Mouse (Mus musculus) forebrain, embryonic 10.5 days (tissue): ENCODE measurements around the gene Nr4a1. TPM values are rescaled to one million over a fixed set of nuclear protein-coding genes. Genes with fewer than 3 reads are reported as not detected.
A peak's percentile ranks its signal among the peaks of the same experiment; 100 is the strongest.

Experiments
- DNase-seq: peaks from one replicate; pipeline ENCODE4 v3.0.0-alpha.2; 2017; ENCODE audit warnings: low spot score; ENCODE audit errors: extremely low spot score
- H3K27ac ChIP-seq: fragments of 300-500 bp; sonication (generic); 2 replicates; pipeline ENCODE4 v1.5.1; 2016; ENCODE audit warnings: mild to moderate bottlenecking
- H3K27me3 ChIP-seq: fragments of 300-500 bp; sonication (generic); 2 replicates; pipeline ENCODE4 v1.6.1; 2016; ENCODE audit warnings: mild to moderate bottlenecking; ENCODE audit not compliant: poor library complexity, severe bottlenecking
- H3K36me3 ChIP-seq: fragments of 300-500 bp; sonication (generic); replicated peaks from 2 replicates; pipeline ENCODE4 v1.6.1; 2016; ENCODE audit warnings: mild to moderate bottlenecking, moderate library complexity
- H3K4me1 ChIP-seq: fragments of 300-500 bp; sonication (generic); 2 replicates; pipeline ENCODE4 v1.6.1; 2016
- H3K4me3 ChIP-seq: fragments of 300-500 bp; sonication (generic); 2 replicates; pipeline ENCODE4 v1.5.1; 2016; ENCODE audit warnings: mild to moderate bottlenecking, moderate library complexity
- H3K9me3 ChIP-seq: fragments of 300-500 bp; sonication (generic); 2 replicates; pipeline ENCODE4 v1.6.1; 2016; ENCODE audit warnings: mild to moderate bottlenecking, moderate library complexity
- WGBS: fragments of 180-500 bp; shearing (Covaris S2); methylation state at CpG from one replicate; pipeline ENCODE4 v1.1.7; 2016; 5-methylcytosine and 5-hydroxymethylcytosine counted together
- polyA plus RNA-seq: library from polyadenylated mRNA; unstranded; fragments of >200 nt; fragmentation: Nextera tagmentation; extraction: Ambion mirVana; gene quantifications from 2 replicates; pipeline ENCODE4 v1.2.1, GENCODE M21; 2016

The Nr4a1 gene
- polyA plus RNA-seq, 1 experiment from 2014 or later = 5.2 TPM

- Histone ChIP-seq H3K27me3 (no peaks in the 10 kb centered on the region), H3K9me3 (no peaks in the 10 kb centered on the region), H3K4me1 (peaks cover 33% of the 10 kb centered on the region), H3K4me3 (peak within 1 kb of the TSS; percentile 83), H3K27ac (peak within 1 kb of the TSS; percentile 95), H3K36me3 (peaks cover 30% of the 10 kb centered on the region)
- peak; percentile 93 for DNase-seq
- under 1% methylated on average over 61 of the region's 61 CpGs for WGBS
These were observed 30.1 kb downstream of the Nr4a1 start, which contains the start of gene Atg101 for GRCm38 (mm10) chr15:101283911-101284750. TSS of gene Atg101 (plus strand) at chr15:101284272.

- Histone ChIP-seq H3K27me3 (no peaks in the 10 kb centered on the region), H3K36me3 (peaks cover 51% of the 10 kb centered on the region), H3K4me3 (no peak overlapping the region), H3K27ac (no peak overlapping the region), H3K4me1 (peaks cover 26% of the 10 kb centered on the region), H3K9me3 (no peaks in the 10 kb centered on the region)
- WGBS = 69% methylated on average over 9 of the region's 9 CpGs
- DNase-seq = no peak
These were observed 32.2 kb downstream of the Nr4a1 start for GRCm38 (mm10) chr15:101286129-101286770.

GRCm38 (mm10) chr15:101287361-101287760 lies 33.3 kb downstream of the Nr4a1 start:
- peaks cover 60% of the 10 kb centered on the region for H3K36me3 ChIP-seq
- WGBS = 95% methylated on average over 6 of the region's 6 CpGs

GRCm38 (mm10) chr15:101290354-101290753 lies 36.3 kb downstream of the Nr4a1 start:
- H3K27me3 ChIP-seq = no peaks in the 10 kb centered on the region
- 96% methylated on average over 15 of the region's 15 CpGs for WGBS
- no peaks in the 10 kb centered on the region for H3K9me3 ChIP-seq
- no peak overlapping the region for H3K27ac ChIP-seq
- no peak for DNase-seq
- H3K4me3 ChIP-seq = no peak overlapping the region
- H3K4me1 ChIP-seq = peaks cover 13% of the 10 kb centered on the region
- H3K36me3 ChIP-seq = peaks cover 60% of the 10 kb centered on the region

More at GRCm38 (mm10) chr15:101287361-101287760, 33.3 kb downstream of the Nr4a1 start:
- Histone ChIP-seq H3K9me3 (no peaks in the 10 kb centered on the region), H3K27me3 (no peaks in the 10 kb centered on the region), H3K4me3 (no peak overlapping the region), H3K27ac (no peak overlapping the region), H3K4me1 (peaks cover 26% of the 10 kb centered on the region)
- DNase-seq = no peak

- no peaks in the 10 kb centered on the region for H3K27me3 ChIP-seq
- H3K4me1 ChIP-seq = peaks cover 6% of the 10 kb centered on the region; the same call in 1 of the 2 replicates
- no peak overlapping the region for H3K4me3 ChIP-seq
- WGBS = 88% methylated on average over 3 of the region's 3 CpGs
- H3K9me3 ChIP-seq = no peaks in the 10 kb centered on the region
- DNase-seq = no peak
- H3K27ac ChIP-seq = no peak overlapping the region
- peaks cover 52% of the 10 kb centered on the region for H3K36me3 ChIP-seq
These were observed 37.9 kb downstream of the Nr4a1 start for GRCm38 (mm10) chr15:101292012-101292411.

- no peak for DNase-seq
- Histone ChIP-seq H3K27ac (peak within 1 kb of the TSS; percentile 12; the same call in 1 of the 2 replicates), H3K4me3 (no peak within 1 kb of the TSS), H3K27me3 (no peaks in the 10 kb centered on the region), H3K4me1 (peaks cover 9% of the 10 kb centered on the region), H3K9me3 (no peaks in the 10 kb centered on the region), H3K36me3 (peaks cover 40% of the 10 kb centered on the region)
- WGBS = 62% methylated on average over 18 of the region's 18 CpGs
These were observed 39.1 kb downstream of the Nr4a1 start, which contains the start of gene 6030408B16Rik for GRCm38 (mm10) chr15:101293025-101293621. TSS of gene 6030408B16Rik (plus strand) at chr15:101293212.

- no peaks in the 10 kb centered on the region for H3K9me3 ChIP-seq
- 71% methylated on average over 16 of the region's 16 CpGs for WGBS
- no peaks in the 10 kb centered on the region for H3K27me3 ChIP-seq
- H3K27ac ChIP-seq = 0 out of 2 replicates have a peak overlapping the region, but pooled peaks have one; percentile 12
- no peak for DNase-seq
- peaks cover 29% of the 10 kb centered on the region for H3K36me3 ChIP-seq
- peaks cover 16% of the 10 kb centered on the region for H3K4me1 ChIP-seq
- H3K4me3 ChIP-seq = no peak overlapping the region
These were observed 40.2 kb downstream of the Nr4a1 start for GRCm38 (mm10) chr15:101294028-101294894.

- Histone ChIP-seq H3K27me3 (no peaks in the 10 kb centered on the region), H3K4me1 (peaks cover 16% of the 10 kb centered on the region), H3K27ac (no peak overlapping the region), H3K36me3 (peaks cover 21% of the 10 kb centered on the region), H3K4me3 (no peak overlapping the region), H3K9me3 (no peaks in the 10 kb centered on the region)
- DNase-seq = no peak
- WGBS = 86% methylated on average over 7 of the region's 7 CpGs
These were observed 41.0 kb downstream of the Nr4a1 start for GRCm38 (mm10) chr15:101295106-101295505.

GRCm38 (mm10) chr15:101295616-101296015 lies 41.5 kb downstream of the Nr4a1 start:
- no peak overlapping the region for H3K27ac ChIP-seq
- peaks cover 16% of the 10 kb centered on the region for H3K4me1 ChIP-seq
- H3K9me3 ChIP-seq = no peaks in the 10 kb centered on the region
- no peak for DNase-seq
- H3K4me3 ChIP-seq = no peak overlapping the region
- H3K36me3 ChIP-seq = peaks cover 16% of the 10 kb centered on the region
- H3K27me3 ChIP-seq = no peaks in the 10 kb centered on the region
- 94% methylated on average over 10 of the region's 10 CpGs for WGBS

GRCm38 (mm10) chr15:101296091-101296490 lies 42.0 kb downstream of the Nr4a1 start:
- no peaks in the 10 kb centered on the region for H3K27me3 ChIP-seq
- H3K9me3 ChIP-seq = no peaks in the 10 kb centered on the region
- peaks cover 11% of the 10 kb centered on the region for H3K36me3 ChIP-seq
- peaks cover 16% of the 10 kb centered on the region for H3K4me1 ChIP-seq
- no peak overlapping the region for H3K27ac ChIP-seq
- DNase-seq = no peak
- WGBS = 89% methylated on average over 11 of the region's 11 CpGs
- no peak overlapping the region for H3K4me3 ChIP-seq

GRCm38 (mm10) chr15:101297988-101298387 lies 43.9 kb downstream of the Nr4a1 start:
- Histone ChIP-seq H3K4me1 (peaks cover 16% of the 10 kb centered on the region), H3K9me3 (no peaks in the 10 kb centered on the region), H3K4me3 (peak overlapping the region; percentile 42; the same call in 1 of the 2 replicates), H3K36me3 (no peaks in the 10 kb centered on the region; the same call in 1 of the 2 replicates), H3K27me3 (no peaks in the 10 kb centered on the region), H3K27ac (peak overlapping the region; percentile 79)
- DNase-seq = no peak
- WGBS = 24% methylated on average over 7 of the region's 7 CpGs

- peak; percentile 60 for DNase-seq
- peak overlapping the region; percentile 79 for H3K27ac ChIP-seq
- H3K4me3 ChIP-seq = peak overlapping the region; percentile 42
- 10% methylated on average over 7 of the region's 7 CpGs for WGBS
- no peaks in the 10 kb centered on the region for H3K36me3 ChIP-seq
- H3K9me3 ChIP-seq = no peaks in the 10 kb centered on the region
- no peaks in the 10 kb centered on the region for H3K27me3 ChIP-seq
- H3K4me1 ChIP-seq = peaks cover 14% of the 10 kb centered on the region
These were observed 44.5 kb downstream of the Nr4a1 start for GRCm38 (mm10) chr15:101298550-101298949.
